Mouse (Mus musculus) liver, postnatal 0 days (tissue): Measurements from ENCODE around the gene Gng11. TPM values are rescaled to one million over a fixed set of nuclear protein-coding genes. Genes with fewer than 3 reads are reported as not detected.

Experiments used
- ATAC-seq: fragments of 200-750 bp; cut with Nextera tagmentation; 2 replicates; pipeline ENCODE4 v1.8.0; 2017; ENCODE audit warnings: mild to moderate bottlenecking, moderate library complexity
- DNase-seq: peaks from one replicate; pipeline ENCODE4 v3.0.0-alpha.2; 2016
- H3K27ac ChIP-seq: fragments of 300-500 bp; sonication (generic); 2 replicates; pipeline ENCODE4 v1.5.1; 2014; ENCODE audit warnings: antibody characterized with exemption, moderate library complexity, mild to moderate bottlenecking, low read depth
- H3K27me3 ChIP-seq: fragments of 300-500 bp; sonication (generic); 2 replicates; pipeline ENCODE4 v1.6.1; 2014; ENCODE audit warnings: low read length, control low read depth, mixed read lengths; ENCODE audit not compliant: insufficient read depth
- H3K36me3 ChIP-seq: fragments of 300-500 bp; sonication (generic); replicated peaks from 2 replicates; pipeline ENCODE4 v1.6.1; 2014; ENCODE audit warnings: mild to moderate bottlenecking, control low read depth, low read length, moderate library complexity, mixed read lengths; ENCODE audit not compliant: insufficient read depth
- H3K4me1 ChIP-seq: fragments of 300-500 bp; sonication (generic); 2 replicates; pipeline ENCODE4 v1.6.1; 2014; ENCODE audit warnings: antibody characterized with exemption, mild to moderate bottlenecking, control low read depth; ENCODE audit not compliant: insufficient read depth
- H3K4me2 ChIP-seq: fragments of 300-500 bp; sonication (generic); 2 replicates; pipeline ENCODE4 v1.6.1; 2014; ENCODE audit warnings: low read depth, mild to moderate bottlenecking, low read length, moderate library complexity, mixed read lengths
- H3K4me3 ChIP-seq: fragments of 300-500 bp; sonication (generic); 2 replicates; pipeline ENCODE4 v1.5.1; 2014; ENCODE audit warnings: low read depth, low read length
- H3K9ac ChIP-seq: fragments of 300-500 bp; sonication (generic); replicated peaks from 2 replicates; pipeline ENCODE4 v1.6.1; 2014; ENCODE audit warnings: mild to moderate bottlenecking, moderate library complexity
- H3K9me3 ChIP-seq: fragments of 300-500 bp; sonication (generic); 2 replicates; pipeline ENCODE4 v1.6.1; 2016; ENCODE audit warnings: mild to moderate bottlenecking, control low read depth, low read length, mixed read lengths
- CTCF ChIP-seq: sonication (generic); IDR thresholded peaks from 2 replicates; pipeline ENCODE4 v1.5.1; 2016; ENCODE audit warnings: antibody characterized with exemption, low read depth
- EP300 ChIP-seq: IDR thresholded peaks from 2 replicates; pipeline ENCODE4 v1.6.1; 2016; ENCODE audit warnings: antibody characterized with exemption, low read depth, mild to moderate bottlenecking
- WGBS: fragments of 180-500 bp; shearing (Covaris S2); extraction: QIAGEN DNeasy Blood & Tissue Kit; methylation state at CpG from one replicate; pipeline ENCODE4 v1.1.7; 2014; ENCODE audit not compliant: insufficient replicate concordance; 5-methylcytosine and 5-hydroxymethylcytosine counted together
- polyA plus RNA-seq: library from polyadenylated mRNA; unstranded; fragments of >200 nt; fragmentation: Nextera tagmentation; extraction: Ambion mirVana; gene quantifications from 2 replicates; pipeline ENCODE4 v1.2.1, GENCODE M21; 2015

Gene Gng11
- polyA plus RNA-seq, 1 experiment from 2014 or later: 36.9 TPM

DNA sequence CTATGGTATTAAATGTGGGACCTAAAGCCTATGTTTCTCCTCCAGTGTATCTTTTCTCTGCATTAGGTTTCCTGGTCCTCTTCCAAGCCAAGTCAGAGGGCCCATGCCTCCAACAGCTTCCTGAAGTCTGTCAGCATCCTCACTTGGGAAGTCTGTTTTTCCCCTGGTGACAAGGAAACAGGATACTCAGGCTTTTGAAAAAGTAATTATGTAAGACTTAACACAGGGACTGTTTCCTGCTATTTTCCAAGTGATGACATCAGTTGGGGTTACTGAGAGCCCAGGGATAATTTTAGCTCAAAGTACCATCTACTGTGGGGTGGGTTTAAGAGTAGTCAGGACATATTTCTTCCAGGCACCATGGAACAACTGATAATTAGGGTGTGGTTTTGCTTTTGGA, 5.8 kb downstream of the Gng11 start:
- no peak for TF ChIP-seq EP300
- TF ChIP-seq CTCF: no peak
- DNase-seq: no peak
- H3K27me3 ChIP-seq: no peaks in the 10 kb centered on the region
- H3K4me2 ChIP-seq: no peak overlapping the region
- H3K36me3 ChIP-seq: 0 out of 2 replicates have a peak, but pooled peaks cover 2% of the 10 kb centered on the region
- H3K9ac ChIP-seq: no peak overlapping the region
- no peaks in the 10 kb centered on the region for H3K9me3 ChIP-seq
- no peak; the same call in 1 of the 2 replicates for ATAC-seq
- H3K27ac ChIP-seq: no peak overlapping the region
- peaks cover 3% of the 10 kb centered on the region; the same call in 1 of the 2 replicates for H3K4me1 ChIP-seq
- no peak overlapping the region for H3K4me3 ChIP-seq

DNA sequence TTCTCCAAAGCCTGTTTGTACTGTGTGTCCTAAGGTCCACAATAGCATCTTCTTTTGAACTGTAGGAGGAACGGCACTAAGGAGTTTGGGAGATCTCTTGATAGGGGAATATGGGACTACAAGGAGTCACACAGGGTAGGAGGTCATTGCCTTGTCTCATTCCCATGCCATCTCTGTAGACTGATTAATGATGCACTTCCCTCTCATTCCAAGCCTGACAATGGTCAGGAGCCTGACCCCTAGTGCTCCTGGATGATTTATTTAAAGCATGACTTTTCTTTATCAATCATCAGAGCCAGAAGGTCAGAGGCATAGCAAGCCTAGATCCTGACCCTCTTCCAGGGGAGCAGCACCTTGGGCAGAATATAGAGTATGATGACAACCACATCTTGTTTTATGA, 18.9 kb downstream of the Gng11 start:
- Histone ChIP-seq H3K4me3 (no peak overlapping the region), H3K9ac (no peak overlapping the region), H3K27ac (no peak overlapping the region), H3K4me1 (no peaks in the 10 kb centered on the region), H3K9me3 (no peaks in the 10 kb centered on the region), H3K27me3 (no peaks in the 10 kb centered on the region), H3K36me3 (no peaks in the 10 kb centered on the region), H3K4me2 (no peak overlapping the region)
- WGBS: 55% methylated on average over 1 of the region's 1 CpGs
- TF ChIP-seq CTCF: no peak
- no peak for TF ChIP-seq EP300
- ATAC-seq: no peak
- DNase-seq: no peak

DNA sequence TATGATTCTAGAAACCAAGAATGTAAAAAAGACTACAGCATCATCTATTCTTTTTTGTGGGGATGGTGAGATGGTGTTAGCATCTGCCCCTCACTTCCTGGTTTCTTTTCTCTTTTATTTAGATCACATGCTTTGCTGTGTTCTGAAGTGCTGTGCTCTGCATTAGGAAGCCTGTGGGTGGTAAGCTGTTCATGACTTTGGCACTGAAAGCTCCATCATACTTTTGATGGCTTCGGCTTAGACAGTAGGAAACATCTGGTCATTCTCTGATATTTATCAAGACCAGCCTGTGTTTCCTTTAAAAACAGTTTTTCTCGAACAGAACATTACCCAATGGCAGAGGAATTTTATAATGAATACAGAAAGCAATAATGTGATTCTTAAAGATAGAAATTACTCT, 22.7 kb downstream of the Gng11 start:
- Histone ChIP-seq H3K4me3 (no peak overlapping the region), H3K9ac (no peak overlapping the region), H3K27ac (no peak overlapping the region), H3K9me3 (no peaks in the 10 kb centered on the region), H3K27me3 (no peaks in the 10 kb centered on the region), H3K4me1 (no peaks in the 10 kb centered on the region), H3K36me3 (no peaks in the 10 kb centered on the region), H3K4me2 (no peak overlapping the region)
- DNase-seq (no peak), ATAC-seq (no peak)
- WGBS: 23% methylated on average over 2 of the region's 2 CpGs
- TF ChIP-seq CTCF (no peak), EP300 (no peak)

DNA sequence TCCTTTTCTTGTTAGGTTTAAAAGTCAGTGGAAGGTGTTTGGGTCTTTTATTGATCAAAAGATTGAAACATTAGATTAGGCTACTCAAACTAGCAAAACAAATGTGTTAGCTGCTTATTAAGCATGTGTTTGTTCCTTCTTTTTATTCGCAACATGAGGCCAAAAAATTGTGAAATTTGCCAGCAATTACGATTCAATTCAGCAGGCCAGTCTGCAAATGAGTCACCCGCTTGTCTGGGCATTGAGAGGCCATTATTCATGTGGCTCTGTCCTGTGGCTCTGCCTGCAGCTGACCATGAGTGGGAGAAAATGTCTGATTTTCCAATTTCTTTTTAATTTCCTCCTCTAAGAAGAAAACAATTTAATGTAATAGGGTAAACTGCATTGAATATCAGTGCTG, 27.3 kb downstream of the Gng11 start:
- Histone ChIP-seq H3K9ac (no peak overlapping the region), H3K27ac (no peak overlapping the region), H3K4me3 (no peak overlapping the region), H3K27me3 (no peaks in the 10 kb centered on the region), H3K9me3 (no peaks in the 10 kb centered on the region), H3K36me3 (no peaks in the 10 kb centered on the region), H3K4me2 (no peak overlapping the region), H3K4me1 (no peaks in the 10 kb centered on the region)
- 69% methylated on average over 3 of the region's 3 CpGs for WGBS
- ATAC-seq: no peak
- TF ChIP-seq EP300 (no peak), CTCF (no peak)
- no peak for DNase-seq

DNA sequence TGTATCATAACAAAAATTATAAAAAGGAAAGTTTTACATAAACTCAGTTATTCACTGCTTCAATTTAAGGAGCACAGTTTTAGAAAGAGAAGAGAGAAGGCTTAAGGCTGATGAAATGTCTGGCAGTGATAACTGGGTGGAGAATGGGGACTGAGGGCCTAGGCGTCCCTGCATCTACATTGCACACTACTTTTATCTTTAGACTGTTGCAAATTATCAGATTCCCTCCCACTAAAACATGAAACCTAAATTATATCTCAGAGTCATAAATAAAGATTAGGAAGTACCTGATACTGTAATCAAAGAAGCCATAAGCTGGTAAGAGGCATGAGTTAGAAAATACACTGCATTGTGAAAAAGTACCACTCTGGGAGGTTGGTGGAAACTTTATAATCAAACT, 38.1 kb downstream of the Gng11 start:
- TF ChIP-seq EP300: no peak
- TF ChIP-seq CTCF: no peak
- Histone ChIP-seq H3K9me3 (no peaks in the 10 kb centered on the region), H3K9ac (no peak overlapping the region), H3K4me1 (no peaks in the 10 kb centered on the region), H3K27ac (no peak overlapping the region), H3K4me3 (no peak overlapping the region), H3K27me3 (no peaks in the 10 kb centered on the region), H3K4me2 (no peak overlapping the region), H3K36me3 (no peaks in the 10 kb centered on the region)
- 53% methylated on average over 1 of the region's 1 CpGs for WGBS
- DNase-seq (no peak), ATAC-seq (no peak)

DNA sequence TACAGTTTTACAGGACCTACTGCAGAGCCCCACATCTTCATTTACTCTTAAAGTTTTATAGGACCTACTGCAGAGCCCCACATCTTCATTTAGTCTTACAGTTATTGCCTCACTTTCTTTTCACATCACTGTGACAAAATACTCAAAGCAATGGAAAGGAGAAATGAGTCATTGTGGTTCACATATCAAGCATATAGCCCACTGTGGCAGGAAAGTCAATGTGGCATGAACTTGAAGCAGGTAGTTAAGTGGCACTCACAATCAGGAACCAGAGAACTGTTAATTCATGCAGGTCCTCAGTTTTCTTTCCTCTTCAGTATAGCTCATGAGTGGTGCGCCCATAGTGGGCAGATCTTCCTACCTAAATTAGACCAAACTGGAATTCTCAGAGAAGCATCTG, 43.5 kb downstream of the Gng11 start:
- H3K27ac ChIP-seq: no peak overlapping the region
- H3K4me2 ChIP-seq: no peak overlapping the region
- H3K9ac ChIP-seq: no peak overlapping the region
- no peaks in the 10 kb centered on the region for H3K36me3 ChIP-seq
- H3K27me3 ChIP-seq: no peaks in the 10 kb centered on the region
- ATAC-seq (no peak), DNase-seq (no peak)
- no peaks in the 10 kb centered on the region for H3K9me3 ChIP-seq
- H3K4me1 ChIP-seq: no peaks in the 10 kb centered on the region
- H3K4me3 ChIP-seq: no peak overlapping the region
- 86% methylated on average over 1 of the region's 1 CpGs for WGBS
- TF ChIP-seq CTCF (no peak), EP300 (no peak)

DNA sequence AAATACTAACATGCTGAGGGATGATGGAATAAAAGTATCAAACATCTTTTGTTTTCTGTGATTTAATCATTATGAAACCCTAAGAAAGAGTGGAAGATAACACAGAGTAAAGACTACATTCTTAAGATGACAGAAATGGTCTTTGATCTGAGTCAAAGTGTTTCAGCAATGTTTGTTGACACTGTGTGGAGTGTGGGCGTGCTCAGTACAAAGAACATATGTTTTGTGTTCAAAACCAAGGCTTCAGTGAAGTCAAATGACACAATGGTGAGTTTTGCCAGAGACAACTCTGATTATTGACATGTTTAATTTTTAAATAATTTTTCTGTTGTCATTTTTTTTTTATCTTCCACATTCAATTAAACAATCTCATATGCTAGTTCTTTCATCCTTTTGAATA, 49.1 kb downstream of the Gng11 start:
- Histone ChIP-seq H3K4me3 (no peak overlapping the region), H3K9ac (no peak overlapping the region), H3K27me3 (no peaks in the 10 kb centered on the region), H3K27ac (no peak overlapping the region), H3K36me3 (no peaks in the 10 kb centered on the region), H3K4me1 (no peaks in the 10 kb centered on the region), H3K9me3 (no peaks in the 10 kb centered on the region), H3K4me2 (no peak overlapping the region)
- DNase-seq (no peak), ATAC-seq (no peak)
- 53% methylated on average over 1 of the region's 1 CpGs for WGBS
- no peak for TF ChIP-seq EP300
- TF ChIP-seq CTCF: no peak
